Mouse (Mus musculus): ENCODE measurements at regions not wholly inside any gene's neighbourhood (a gene's known extent, or its start where the extent isn't known, plus 50 kb on each side); places are given as distances from the start of the nearest gene placed in this dataset.

GRCm38 (mm10) chr6:13287812-13288211 is 63.0 kb upstream of the Vwde start:
- DNase-seq (ENCODE audit: low spot score) (no peak), ATAC-seq (ENCODE audit: low FRiP score, low TSS enrichment) (no peak)
- Histone ChIP-seq H3K9me3 (ENCODE audit: control insufficient read depth, low read length) (no peaks in the 10 kb centered on the region), H3K9ac (ENCODE audit: low read length) (no peak overlapping the region), H3K4me1 (replicated peaks; ENCODE audit: control insufficient read depth, insufficient read depth) (no peaks in the 10 kb centered on the region), H3K27ac (replicated peaks) (no peak overlapping the region), H3K4me3 (ENCODE audit: low read depth, low read length) (no peak overlapping the region), H3K4me2 (replicated peaks; ENCODE audit: low read depth) (no peak overlapping the region), H3K36me3 (ENCODE audit: control insufficient read depth, insufficient read depth, low read length) (no peaks in the 10 kb centered on the region), H3K27me3 (ENCODE audit: control insufficient read depth, insufficient read depth, low read length) (no peaks in the 10 kb centered on the region)
- 62% methylated on average over 4 of the region's 4 CpGs for WGBS
- no peak for TF ChIP-seq EP300 (optimal IDR thresholded peaks at IDR 0.05)

- no peak overlapping the region for H3K4me2 ChIP-seq (replicated peaks; ENCODE audit: low read depth)
- H3K9me3 ChIP-seq (ENCODE audit: control insufficient read depth, low read length), result no peaks in the 10 kb centered on the region
- H3K36me3 ChIP-seq (ENCODE audit: control insufficient read depth, insufficient read depth, low read length), result no peaks in the 10 kb centered on the region
- no peaks in the 10 kb centered on the region for H3K4me1 ChIP-seq (replicated peaks; ENCODE audit: control insufficient read depth, insufficient read depth)
- no peaks in the 10 kb centered on the region for H3K27me3 ChIP-seq (ENCODE audit: control insufficient read depth, insufficient read depth, low read length)
- TF ChIP-seq CTCF (IDR thresholded peaks at IDR 0.05; ENCODE audit: low read depth) (peak; percentile 52), EP300 (optimal IDR thresholded peaks at IDR 0.05) (no peak)
- DNase-seq (ENCODE audit: low spot score) (no peak), ATAC-seq (ENCODE audit: low FRiP score, low TSS enrichment) (no peak; the same call in 1 of the 2 replicates)
- no peak overlapping the region for H3K4me3 ChIP-seq (ENCODE audit: low read depth, low read length)
- WGBS, result 55% methylated on average over 6 of the region's 6 CpGs
- H3K27ac ChIP-seq (replicated peaks), result no peak overlapping the region
- H3K9ac ChIP-seq (ENCODE audit: low read length), result no peak overlapping the region
These were observed 61.9 kb upstream of the Vwde start for GRCm38 (mm10) chr6:13286542-13287273.

GRCm38 (mm10) chr6:13280835-13281234 is 56.1 kb upstream of the Vwde start:
- no peaks in the 10 kb centered on the region for H3K36me3 ChIP-seq (ENCODE audit: control insufficient read depth, insufficient read depth, low read length)
- peak; percentile 35 for DNase-seq (ENCODE audit: low spot score)
- WGBS, result under 1% methylated on average over 3 of the region's 3 CpGs
- H3K4me1 ChIP-seq (replicated peaks; ENCODE audit: control insufficient read depth, insufficient read depth), result no peaks in the 10 kb centered on the region
- no peak for ATAC-seq (ENCODE audit: low FRiP score, low TSS enrichment)
- no peak overlapping the region for H3K9ac ChIP-seq (ENCODE audit: low read length)
- H3K4me2 ChIP-seq (replicated peaks; ENCODE audit: low read depth), result no peak overlapping the region
- H3K27ac ChIP-seq (replicated peaks), result no peak overlapping the region
- H3K4me3 ChIP-seq (ENCODE audit: low read depth, low read length), result no peak overlapping the region
- no peaks in the 10 kb centered on the region for H3K27me3 ChIP-seq (ENCODE audit: control insufficient read depth, insufficient read depth, low read length)
- TF ChIP-seq EP300 (optimal IDR thresholded peaks at IDR 0.05), result no peak
- peak; percentile 80 for TF ChIP-seq CTCF (IDR thresholded peaks at IDR 0.05; ENCODE audit: low read depth)
- no peaks in the 10 kb centered on the region for H3K9me3 ChIP-seq (ENCODE audit: control insufficient read depth, low read length)

Measured in stomach, postnatal 0 days (tissue).